Mouse (Mus musculus) cerebellum, adult 2 months (tissue): Measurements from ENCODE around the gene Sell.

ENCODE experiments used
- CTCF ChIP-seq: fragments of 200-500 bp; IDR thresholded peaks from 2 replicates; pipeline ENCODE4 v1.5.1; 2011; ENCODE audit warnings: low read depth, mild to moderate bottlenecking, control low read depth, low read length, moderate library complexity, borderline replicate concordance; ENCODE audit not compliant: insufficient read depth
- POLR2A ChIP-seq: fragments of 200-500 bp; IDR thresholded peaks from 2 replicates; pipeline ENCODE4 v1.6.1; 2011; ENCODE audit warnings: low read length, control low read depth, borderline replicate concordance; ENCODE audit not compliant: insufficient read depth

GRCm38 (mm10) chr1:164130013-164130412, 68.2 kb downstream of the Sell start:
- no peak for TF ChIP-seq CTCF
- no peak for TF ChIP-seq POLR2A
